Mouse (Mus musculus): ENCODE results near the gene Adamtsl4.
A peak's percentile ranks its signal among the peaks of the same experiment; 100 is the strongest.
"Not testable (repeated sequence)": the region's sequence is repeated elsewhere in the genome, so short reads cannot be mapped to it uniquely, and the experiment has no call there.

Adamtsl4 gene

DNA sequence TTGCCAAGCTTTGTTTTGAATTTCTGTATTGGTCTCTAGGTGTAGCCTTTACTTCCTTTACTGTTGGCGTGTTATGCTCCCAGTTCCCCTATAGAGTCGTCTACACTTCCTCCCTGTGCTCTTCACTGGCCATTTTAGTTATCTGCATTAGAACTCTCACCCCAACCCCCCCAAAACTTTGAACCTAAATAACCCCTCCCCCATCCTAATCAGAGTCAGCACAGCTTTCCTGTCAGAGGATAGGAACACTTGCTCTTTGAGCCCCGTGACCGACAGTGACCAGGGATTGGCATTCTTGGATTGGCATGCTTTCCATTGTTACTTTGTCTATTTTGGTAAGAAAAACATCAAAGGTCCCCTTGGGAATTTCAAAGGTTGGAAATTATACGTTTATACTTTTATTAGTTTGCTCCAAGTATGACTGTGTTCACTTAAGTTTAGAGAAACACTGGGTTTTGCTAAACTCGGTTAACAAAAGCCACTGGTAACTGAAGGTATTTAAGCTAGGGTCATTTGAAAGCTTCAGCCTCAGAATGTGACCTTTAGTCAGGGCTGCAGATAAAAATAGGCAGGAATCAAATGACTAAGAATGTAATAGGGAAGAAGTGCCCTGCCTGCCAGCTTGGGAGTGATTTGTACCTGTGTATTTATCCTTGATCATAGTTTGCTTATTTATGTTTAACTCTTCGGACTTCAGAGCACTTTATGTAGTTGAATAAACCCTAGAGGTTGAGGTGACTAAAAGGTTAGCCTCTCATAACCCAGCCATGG, 25.6 kb downstream of the Adamtsl4 start:
- peak; percentile 41 for DNase-seq (ENCODE audit: low read depth, low spot score)

DNA sequence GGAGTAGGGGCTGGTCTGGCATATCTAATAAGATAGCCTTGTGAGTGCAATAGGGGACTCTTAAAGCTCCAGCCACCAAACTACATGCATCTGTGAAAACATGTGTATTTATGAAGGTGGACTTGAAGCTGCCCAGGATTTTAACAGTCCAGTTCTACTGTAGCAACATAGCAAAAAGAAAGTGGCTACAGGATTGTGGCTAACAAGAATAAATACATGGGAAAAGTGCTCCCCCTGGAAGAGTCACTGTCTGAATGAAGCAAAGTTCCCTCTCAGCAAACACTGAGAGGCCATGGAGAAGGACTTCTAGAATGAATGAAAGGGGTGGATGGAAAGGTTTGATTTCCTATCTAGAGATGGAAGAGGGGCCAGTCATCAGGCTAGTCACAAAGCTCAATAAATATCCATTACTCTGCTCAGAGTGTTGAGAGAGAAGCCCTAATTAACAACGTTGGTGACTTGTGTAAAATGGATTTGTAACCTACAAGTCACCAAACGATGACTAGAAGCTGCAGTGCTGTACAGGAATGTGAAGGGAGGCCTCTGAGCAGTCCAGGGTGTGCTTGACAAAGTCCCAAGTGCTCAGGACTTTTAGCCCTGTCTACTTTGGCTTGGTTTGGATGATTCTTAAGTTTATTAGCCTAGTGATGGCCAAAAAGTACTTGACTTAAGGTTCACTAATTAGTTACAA, 26.8 kb downstream of the Adamtsl4 start:
- peak; percentile 44 for DNase-seq (ENCODE audit: low read depth, low spot score)

DNA sequence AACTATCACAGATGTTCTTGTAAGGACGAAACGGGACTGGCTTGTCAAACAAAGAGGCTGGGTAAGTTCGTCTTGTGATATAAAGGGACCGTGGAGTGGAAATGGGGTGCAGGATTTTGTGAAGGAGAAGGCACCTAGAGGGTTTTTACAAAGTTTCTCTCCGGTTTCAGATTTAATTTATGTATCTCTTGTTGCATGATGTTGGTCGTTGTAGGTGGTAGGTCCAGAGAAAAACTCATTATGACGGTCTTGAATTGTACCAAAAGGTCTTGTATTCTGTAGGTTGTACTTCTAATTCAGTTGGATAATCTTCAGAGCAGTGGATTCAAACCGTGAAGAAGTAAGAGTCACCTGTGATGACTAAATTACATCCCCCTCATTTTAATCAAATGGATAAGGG, 27.8 kb downstream of the Adamtsl4 start:
- DNase-seq (ENCODE audit: low read depth, low spot score): no peak

DNA sequence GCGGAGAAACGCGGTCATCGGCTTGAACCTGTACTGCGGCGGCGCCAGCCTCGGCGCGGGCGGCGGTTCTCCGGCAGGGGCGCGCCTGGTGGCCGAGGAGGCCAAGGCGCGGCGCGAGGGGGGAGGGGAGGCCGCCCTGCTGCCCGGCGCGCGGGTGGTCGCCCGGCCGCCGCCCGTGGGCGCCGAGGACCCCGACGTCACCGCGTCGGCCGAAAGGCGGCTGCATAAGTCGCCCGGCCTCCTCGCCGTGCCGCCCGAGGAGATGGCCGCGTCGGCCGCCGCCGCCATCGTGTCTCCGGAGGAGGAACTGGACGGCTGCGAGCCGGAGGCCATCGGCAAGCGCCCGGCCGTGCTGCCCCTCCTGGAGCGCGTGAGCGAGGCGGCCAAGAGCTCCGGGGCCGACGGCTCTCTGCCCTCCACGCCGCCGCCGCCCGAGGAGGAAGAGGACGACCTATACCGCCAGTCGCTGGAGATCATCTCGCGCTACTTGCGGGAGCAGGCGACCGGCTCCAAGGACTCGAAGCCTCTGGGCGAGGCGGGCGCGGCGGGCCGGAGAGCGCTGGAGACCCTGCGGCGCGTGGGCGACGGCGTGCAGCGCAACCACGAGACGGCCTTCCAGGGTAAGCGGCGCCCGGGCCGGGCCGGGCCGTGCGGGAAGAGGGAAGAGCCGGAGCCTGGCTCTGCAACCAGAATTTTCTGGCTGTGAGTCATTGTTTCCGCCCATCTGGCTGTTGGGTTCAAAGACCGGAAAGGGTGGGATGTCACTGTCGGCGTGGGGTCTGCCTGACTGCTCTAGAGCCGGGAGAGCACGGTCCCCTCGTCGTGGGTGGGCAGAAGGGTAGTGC, 28.6 kb downstream of the Adamtsl4 start:
- DNase-seq (ENCODE audit: low read depth, low spot score): peak; percentile 86

DNA sequence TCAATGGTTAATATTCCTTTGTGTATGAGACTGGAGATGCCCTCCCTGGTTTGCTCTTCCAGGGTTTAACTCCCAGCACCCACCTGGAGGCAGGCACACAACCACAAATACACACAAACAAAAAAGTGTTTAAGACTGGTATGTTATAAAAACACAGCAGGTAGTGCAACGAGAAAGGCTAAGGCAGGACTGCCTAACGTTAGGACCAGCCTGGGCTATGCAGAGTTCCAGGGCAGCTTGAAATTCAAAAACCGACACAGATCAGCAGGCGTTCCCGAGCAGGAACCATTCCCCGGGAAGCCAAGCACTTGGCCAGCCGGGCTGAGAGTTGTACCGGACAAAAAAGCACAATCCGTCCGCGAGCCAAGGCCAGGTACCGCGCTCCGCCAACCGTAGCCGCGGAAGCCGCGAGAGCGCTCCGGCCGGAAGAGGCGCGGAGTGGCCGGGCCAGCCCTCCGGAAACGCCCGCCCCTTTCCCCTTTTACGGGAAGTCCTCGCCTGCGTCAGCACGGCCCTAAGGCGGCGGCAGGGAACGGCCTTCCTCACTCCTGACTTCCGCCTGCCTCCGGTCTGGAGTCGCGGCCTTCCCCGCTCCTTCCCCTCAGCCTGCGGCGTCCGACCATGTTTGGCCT, 29.4 kb downstream of the Adamtsl4 start, which contains the start of gene Mcl1:
Gene Mcl1, plus strand, starts transcription at position 553 of the 632 bp plus-strand sequence.
- peak; percentile 92 for DNase-seq (ENCODE audit: low read depth, low spot score)

DNA sequence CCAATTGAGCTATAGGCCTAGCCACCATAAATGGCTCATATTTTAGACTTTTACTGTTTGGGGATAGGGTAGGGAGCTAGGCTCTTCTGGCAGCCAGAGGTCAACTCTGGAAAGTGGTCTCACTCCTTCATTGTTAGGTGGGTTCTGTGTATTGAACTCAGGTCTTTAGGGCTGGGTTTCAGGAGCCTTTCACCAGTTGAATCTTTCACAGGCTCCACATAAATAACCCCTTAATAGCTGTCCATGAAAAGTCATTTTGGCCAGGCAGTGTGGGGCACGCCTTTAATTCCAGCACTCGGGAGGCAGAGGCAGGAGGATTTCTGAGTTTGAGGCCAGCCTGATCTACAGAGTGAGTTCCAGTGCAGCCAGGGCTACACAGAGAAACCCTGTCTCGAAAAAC, 30.0 kb downstream of the Adamtsl4 start:
- no peak for DNase-seq (ENCODE audit: low read depth, low spot score)

DNA sequence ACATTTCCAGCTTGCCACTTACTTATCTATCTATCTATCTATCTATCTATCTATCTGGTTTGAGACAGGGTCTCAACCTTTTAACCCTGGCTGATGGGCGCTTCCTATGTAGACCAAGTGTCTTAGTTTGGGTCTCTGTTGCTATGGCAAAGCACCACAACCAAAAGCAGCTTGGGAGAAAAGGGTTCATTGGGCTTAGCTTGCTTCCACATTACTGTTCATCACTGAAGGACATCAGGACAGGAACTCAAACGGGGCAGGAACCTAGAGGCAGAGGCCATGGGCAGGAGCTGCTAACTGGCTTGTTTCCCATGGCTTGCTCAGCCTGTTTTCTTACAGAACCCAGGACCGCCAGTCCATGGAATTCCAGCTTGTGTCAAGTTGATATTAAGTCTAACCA, 30.6 kb downstream of the Adamtsl4 start:
- no peak for DNase-seq (ENCODE audit: low read depth, low spot score)

DNA sequence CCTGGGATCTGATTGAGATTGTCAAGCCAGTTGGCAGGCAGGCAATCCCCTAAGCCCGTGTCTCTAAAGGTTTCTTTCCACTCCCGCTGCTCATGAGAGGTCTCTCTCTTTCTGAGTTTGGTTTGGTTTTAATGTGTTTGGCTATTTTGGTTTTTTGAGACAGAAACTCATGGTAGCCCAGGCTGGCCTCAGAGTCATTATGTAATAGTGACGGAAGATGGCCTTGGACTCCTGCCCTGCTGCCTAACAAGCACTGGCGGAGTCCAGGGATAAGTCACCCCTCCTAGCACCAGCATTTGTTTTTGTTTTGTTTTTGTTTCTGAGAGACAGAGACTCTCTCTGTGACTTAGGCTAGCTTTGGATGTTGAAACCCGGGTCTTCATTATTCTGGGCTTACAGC, 32.3 kb downstream of the Adamtsl4 start:
- no peak for DNase-seq (ENCODE audit: low read depth, low spot score)

DNA sequence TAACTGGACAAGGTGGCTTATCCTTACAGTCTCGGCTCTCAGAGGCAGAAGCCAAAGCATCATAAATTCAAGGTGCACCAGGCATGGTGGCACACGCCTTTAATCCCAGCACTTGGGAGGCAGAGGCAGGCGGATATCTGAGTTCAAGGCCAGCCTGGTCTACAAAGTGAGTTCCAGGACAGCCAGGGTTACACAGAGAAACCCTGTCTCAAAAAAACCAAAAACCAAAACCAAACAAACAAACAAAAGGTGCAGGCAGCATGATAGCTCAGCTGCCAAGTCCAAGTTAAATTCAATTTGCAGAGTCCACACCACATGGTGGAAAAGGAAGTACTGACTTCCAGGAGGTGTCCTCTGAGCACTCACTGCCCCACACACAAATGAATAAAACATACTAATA, 33.3 kb downstream of the Adamtsl4 start:
- DNase-seq (ENCODE audit: low read depth, low spot score): not testable (repeated sequence)

DNA sequence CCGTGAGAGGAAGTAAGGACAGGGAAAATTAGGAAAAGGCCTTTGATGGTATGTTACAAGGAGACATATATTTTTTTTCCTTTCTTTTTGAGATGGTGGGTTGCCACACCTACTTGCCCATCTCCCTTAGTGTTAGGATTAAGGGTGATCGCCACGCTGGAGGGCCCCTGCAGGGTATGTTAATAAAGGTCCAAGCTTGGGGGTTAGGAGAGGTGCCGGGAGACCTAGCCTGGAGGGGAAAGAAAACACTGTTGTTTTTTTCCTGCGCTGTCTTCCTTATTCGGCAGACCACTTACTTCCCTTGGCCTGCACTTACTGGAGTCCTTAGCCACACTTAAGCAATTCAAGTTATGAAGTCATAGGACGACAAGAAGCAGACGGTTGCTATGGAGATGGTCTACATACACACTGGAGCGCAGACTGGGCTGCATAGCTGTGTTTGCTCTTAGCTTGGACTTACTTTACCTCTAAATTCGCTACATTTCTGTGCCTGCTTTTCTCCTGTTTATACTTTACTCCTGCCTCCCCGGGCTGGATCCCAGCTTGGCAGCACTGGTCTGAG, 34.2 kb downstream of the Adamtsl4 start:
- no peak for DNase-seq (ENCODE audit: low read depth, low spot score)

DNA sequence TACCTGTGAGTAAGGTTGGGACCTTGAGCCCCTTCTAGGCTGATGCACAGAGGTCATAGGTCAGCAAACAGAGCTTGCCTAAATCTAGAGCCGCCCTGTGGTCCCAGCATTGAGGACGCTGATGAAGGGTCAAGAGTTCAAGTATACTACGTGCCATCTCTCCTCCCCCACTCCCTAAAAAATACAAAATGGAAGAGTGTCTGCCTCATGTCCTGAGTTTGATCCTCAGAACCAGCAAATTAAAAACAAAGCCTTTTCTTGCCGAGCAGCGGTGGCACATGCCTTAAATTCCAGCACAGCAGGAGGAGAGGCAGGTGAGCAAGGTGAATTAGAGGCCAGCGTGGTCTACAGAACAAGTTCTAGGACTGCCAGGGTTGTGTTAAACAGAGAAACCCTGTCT, 34.8 kb downstream of the Adamtsl4 start:
- no peak for DNase-seq (ENCODE audit: low read depth, low spot score)

DNA sequence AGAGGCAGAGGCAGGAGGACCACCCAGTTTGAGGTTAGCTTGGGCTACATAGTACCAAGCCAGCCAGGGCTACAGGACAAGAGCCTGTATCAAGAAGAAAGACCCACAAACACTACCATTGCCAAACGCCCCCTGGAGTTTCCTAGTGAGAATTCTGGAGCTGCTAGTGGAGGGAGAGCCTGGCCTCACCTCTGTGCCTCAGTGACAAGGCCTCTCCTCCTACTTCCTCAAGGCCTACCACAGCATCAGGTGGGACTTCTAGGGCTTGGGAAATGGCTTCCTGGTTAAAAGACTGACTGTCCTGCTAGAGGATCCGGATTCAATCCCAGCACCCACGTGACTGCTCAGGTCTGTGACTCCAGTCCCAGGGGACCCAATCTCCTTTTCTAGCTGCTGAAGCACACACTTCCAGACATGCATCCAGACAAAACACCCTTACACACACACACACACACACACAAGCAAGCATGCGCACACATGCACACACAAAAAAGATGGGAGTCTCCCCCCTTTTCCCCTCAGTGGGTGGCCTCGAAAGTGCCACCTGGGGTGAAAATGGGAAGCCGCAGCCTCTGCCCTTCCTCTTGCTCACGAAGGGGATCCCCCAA, 35.4 kb downstream of the Adamtsl4 start:
- DNase-seq (ENCODE audit: low read depth, low spot score): peak; percentile 40

DNA sequence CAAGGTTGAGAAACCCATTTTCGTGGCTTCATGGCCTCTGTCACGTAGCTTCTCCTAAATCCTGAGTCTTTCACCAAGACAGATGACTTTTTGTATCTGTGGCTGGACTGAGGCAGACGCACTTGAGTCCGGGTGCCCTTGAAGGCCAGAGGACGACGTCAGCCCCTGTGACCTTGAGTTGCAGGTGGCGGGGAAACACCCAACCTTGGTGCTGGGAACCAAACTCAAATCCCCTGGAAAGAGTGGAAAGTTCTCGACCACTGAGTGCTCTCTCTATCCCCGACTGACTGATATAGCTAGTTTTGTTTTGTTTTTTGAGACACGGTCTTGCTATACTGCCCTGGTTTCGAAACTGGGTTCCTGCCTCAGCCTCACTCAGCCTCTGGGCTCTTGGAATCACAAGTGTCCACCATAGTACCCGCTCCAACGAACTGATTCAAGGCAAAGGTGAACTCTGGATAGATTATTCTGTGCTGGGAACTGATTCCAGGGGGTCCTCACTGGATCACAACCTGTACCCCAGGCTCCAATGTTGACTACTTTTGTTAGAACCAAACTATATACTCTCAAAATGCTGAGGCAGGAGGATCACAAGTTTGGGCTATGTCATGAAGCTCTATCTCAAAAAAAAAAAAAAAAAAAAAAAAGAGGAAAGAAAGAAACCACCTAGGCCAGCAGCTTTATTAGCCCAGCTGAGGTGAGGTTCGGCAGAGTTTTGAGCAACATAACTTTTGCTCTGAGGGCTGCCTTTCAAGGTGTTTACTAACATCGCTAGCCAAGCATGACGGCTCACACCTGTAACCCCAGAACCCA, 36.1 kb downstream of the Adamtsl4 start:
- no peak for DNase-seq (ENCODE audit: low read depth, low spot score)

DNA sequence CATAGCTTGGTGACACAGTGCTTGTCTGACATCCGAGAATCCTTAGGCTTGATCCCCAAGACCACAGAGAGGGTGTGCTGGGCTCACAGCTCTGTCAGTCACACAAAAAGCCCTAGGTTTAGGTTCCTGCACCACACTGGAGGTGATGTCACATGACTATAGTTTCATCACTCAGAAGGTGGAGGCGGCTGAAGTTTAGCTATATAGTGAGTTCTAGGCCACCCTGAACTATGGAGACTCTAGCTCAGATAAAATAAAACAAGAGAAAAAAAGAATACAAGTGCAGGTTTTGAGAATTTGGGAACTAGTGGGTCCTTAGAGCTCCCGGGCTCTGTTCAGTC, 36.7 kb downstream of the Adamtsl4 start:
- no peak for DNase-seq (ENCODE audit: low read depth, low spot score)

DNA sequence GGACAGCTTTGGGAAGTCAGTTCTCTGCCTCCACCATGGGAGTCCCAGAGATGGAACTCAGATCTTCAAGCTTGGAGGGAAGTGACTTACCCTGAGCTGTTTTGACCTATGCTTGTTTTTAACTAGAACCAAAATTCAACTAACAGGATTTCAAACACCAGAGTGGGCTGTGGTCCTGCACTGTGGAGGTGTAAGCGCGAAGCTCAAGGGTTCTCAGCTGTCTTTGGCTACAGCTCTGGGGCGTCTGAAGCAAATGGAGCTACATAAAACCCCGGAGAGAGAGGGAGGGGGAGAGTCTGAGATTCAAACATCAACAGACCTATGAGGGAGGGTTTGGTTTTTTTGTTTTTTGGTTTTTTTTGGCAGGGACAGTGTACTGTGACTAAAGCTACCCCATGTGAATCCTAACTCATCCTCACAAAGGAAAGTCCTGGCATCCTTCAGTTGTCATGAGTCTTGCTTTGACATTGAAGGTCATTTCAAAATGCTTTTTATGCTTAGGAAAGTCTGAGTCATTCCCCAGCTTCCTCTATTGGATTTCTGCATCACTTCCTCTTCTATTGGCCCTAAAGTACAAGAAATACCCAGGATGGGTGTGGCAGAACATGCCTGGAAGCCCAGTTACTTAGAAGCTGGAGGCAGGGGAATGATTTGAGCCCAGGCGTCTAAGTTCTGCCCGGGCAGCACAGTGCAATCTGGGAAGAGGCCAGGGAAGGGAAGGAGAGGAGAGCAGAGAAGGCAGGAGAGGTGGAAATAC, 37.3 kb downstream of the Adamtsl4 start:
- peak; percentile 99 for DNase-seq (ENCODE audit: low read depth, low spot score)

DNA sequence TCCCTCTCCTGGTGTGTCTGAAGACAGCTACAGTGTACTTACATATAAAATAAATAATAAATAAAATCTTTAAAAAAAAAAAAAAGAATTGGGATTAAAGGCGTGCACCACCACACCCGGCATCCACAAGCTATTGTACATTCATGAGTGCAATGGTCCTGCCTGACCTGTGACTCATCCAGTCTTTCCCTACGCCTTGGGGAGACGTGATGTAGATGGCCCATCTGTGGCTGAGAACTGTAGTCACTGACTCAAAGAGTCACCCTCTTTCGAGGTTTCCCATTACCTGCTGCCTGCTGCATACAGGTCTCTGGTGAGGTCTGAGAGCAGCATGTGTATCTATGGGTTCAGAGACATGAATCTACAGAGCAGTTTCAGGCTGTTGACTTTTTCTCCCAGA, 39.7 kb downstream of the Adamtsl4 start:
- DNase-seq (ENCODE audit: low read depth, low spot score): peak; percentile 79

DNA sequence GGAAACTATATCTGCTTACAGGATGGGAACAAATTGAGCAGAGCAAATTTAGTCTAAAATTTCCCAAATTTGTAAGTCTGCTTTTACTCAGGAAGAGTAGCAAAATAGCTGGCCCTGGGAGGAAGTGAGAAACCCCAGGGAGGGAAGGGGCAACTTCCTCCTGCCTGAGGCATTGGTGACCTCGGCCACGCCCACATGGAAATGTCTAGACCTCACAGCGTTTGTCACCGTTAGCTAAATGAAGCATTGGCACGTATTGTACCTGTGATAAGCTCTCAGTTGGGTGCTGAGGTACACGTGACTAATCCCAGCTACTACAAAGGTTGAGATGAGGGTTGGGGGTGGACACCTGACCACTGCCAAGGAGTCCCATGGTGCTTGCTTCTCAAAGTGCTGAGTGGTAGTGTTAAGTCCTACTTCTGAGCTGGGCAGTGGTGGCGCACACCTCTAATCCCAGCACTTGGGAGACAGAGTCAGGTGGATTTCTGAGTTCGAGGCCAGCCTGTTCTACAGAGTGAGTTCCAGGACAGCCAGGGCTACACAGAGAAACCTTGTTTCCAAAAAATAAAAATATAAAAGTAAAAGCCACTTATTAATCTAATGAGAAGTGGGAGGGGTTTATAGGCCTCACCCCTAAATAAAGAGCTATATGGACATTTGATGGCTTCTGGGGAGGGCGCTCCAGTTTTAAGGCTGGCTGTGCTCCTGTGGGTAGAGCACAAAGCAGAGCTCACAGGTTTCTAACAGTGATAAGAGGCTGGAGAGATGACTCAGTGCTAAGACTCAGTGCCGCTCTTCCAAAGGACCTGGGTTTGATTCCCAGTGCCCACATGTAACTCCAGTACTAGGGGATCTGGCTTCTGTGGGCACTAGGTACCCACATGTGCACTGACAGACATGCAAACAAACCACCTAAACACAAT, 42.1 kb downstream of the Adamtsl4 start:
- no peak for DNase-seq (ENCODE audit: low read depth, low spot score)

DNA sequence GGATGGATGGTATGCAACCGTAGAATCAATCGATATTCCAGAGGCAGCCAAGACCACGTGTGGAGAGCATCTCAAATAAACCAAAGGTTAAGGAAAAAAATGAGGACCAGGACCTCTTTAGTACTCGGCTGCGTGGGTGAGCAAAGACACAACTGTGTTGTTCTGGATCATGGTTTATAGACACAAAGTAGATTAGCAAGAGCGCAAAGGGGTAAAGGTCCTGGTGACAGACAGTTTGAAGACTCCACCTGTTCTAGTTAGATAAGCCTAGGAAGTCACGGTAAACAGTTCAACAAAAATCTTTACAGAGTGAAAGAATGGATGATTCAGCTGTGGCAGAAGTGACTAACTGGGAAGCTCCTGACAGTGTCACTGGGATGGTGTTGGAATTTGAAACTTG, 44.6 kb downstream of the Adamtsl4 start:
- no peak for DNase-seq (ENCODE audit: low read depth, low spot score)
